Mouse (Mus musculus): ENCODE data around the gene Npnt. TPM values are rescaled to one million over a fixed set of nuclear protein-coding genes. Genes with fewer than 3 reads are reported as not detected.

The Npnt gene
- polyA plus RNA-seq, 2 experiments = 0.90 to 1.0 TPM

GRCm38 (mm10) chr3:132894086-132894485, 56.0 kb downstream of the Npnt start:
- Histone ChIP-seq H3K9me3 (ENCODE audit: control insufficient read depth, low read length) (no peaks in the 10 kb centered on the region), H3K4me1 (replicated peaks; ENCODE audit: control insufficient read depth in 2 of 2, insufficient read depth in 2 of 2, low read length in 1 of 2) (no peaks in the 10 kb centered on the region), H3K4me2 (ENCODE audit: low read depth) (no peak overlapping the region), H3K27ac (no peak overlapping the region), H3K9ac (replicated peaks) (no peak overlapping the region), H3K4me3 (ENCODE audit: insufficient read depth in 1 of 2, low read depth in 2 of 2, low read length in 2 of 2) (no peak overlapping the region), H3K27me3 (ENCODE audit: control insufficient read depth, insufficient read depth, low read length) (no peaks in the 10 kb centered on the region), H3K36me3 (replicated peaks; ENCODE audit: control insufficient read depth, insufficient read depth, low read depth) (no peaks in the 10 kb centered on the region)
- ATAC-seq (ENCODE audit: insufficient read depth) (no peak), DNase-seq (ENCODE audit: low read depth in 3 of 3, low spot score in 3 of 3) (no peak)
- TF ChIP-seq EP300 (IDR thresholded peaks at IDR 0.05; ENCODE audit: low read depth) (no peak), CTCF (IDR thresholded peaks at IDR 0.05; ENCODE audit: low read depth) (no peak)
- WGBS (ENCODE audit: insufficient replicate concordance) = 69% methylated on average over 7 of the region's 7 CpGs

- no peaks in the 10 kb centered on the region for H3K4me1 ChIP-seq (replicated peaks; ENCODE audit: control insufficient read depth in 2 of 2, insufficient read depth in 2 of 2, low read length in 1 of 2)
Measured at GRCm38 (mm10) chr3:132893676-132894075, 56.4 kb downstream of the Npnt start.

GRCm38 (mm10) chr3:132893044-132893443, 57.0 kb downstream of the Npnt start:
- DNase-seq (ENCODE audit: low read depth in 3 of 3, low spot score in 3 of 3) = no peak
- H3K4me2 ChIP-seq (ENCODE audit: low read depth) = no peak overlapping the region
- H3K9me3 ChIP-seq (ENCODE audit: control insufficient read depth, low read length) = no peaks in the 10 kb centered on the region
- 70% methylated on average over 7 of the region's 7 CpGs for WGBS (ENCODE audit: insufficient replicate concordance)
- H3K4me1 ChIP-seq (replicated peaks; ENCODE audit: control insufficient read depth in 2 of 2, insufficient read depth in 2 of 2, low read length in 1 of 2) = no peaks in the 10 kb centered on the region
- no peak overlapping the region for H3K4me3 ChIP-seq (ENCODE audit: insufficient read depth in 1 of 2, low read depth in 2 of 2, low read length in 2 of 2)
- ATAC-seq (ENCODE audit: insufficient read depth) = no peak
- H3K9ac ChIP-seq (replicated peaks) = no peak overlapping the region
- H3K27me3 ChIP-seq (ENCODE audit: control insufficient read depth, insufficient read depth, low read length) = no peaks in the 10 kb centered on the region
- no peak for TF ChIP-seq CTCF (IDR thresholded peaks at IDR 0.05; ENCODE audit: low read depth)
- TF ChIP-seq EP300 (IDR thresholded peaks at IDR 0.05; ENCODE audit: low read depth) = no peak
- H3K27ac ChIP-seq = no peak overlapping the region
- no peaks in the 10 kb centered on the region for H3K36me3 ChIP-seq (replicated peaks; ENCODE audit: control insufficient read depth, insufficient read depth, low read depth)

More at GRCm38 (mm10) chr3:132893676-132894075, 56.4 kb downstream of the Npnt start:
- Histone ChIP-seq H3K9me3 (ENCODE audit: control insufficient read depth, low read length) (no peaks in the 10 kb centered on the region), H3K4me3 (ENCODE audit: insufficient read depth in 1 of 2, low read depth in 2 of 2, low read length in 2 of 2) (no peak overlapping the region), H3K27ac (no peak overlapping the region), H3K9ac (replicated peaks) (no peak overlapping the region), H3K27me3 (ENCODE audit: control insufficient read depth, insufficient read depth, low read length) (no peaks in the 10 kb centered on the region), H3K4me2 (ENCODE audit: low read depth) (no peak overlapping the region), H3K36me3 (replicated peaks; ENCODE audit: control insufficient read depth, insufficient read depth, low read depth) (no peaks in the 10 kb centered on the region)
- DNase-seq (ENCODE audit: low read depth in 3 of 3, low spot score in 3 of 3) (no peak), ATAC-seq (ENCODE audit: insufficient read depth) (no peak)
- no peak for TF ChIP-seq CTCF (IDR thresholded peaks at IDR 0.05; ENCODE audit: low read depth)
- TF ChIP-seq EP300 (IDR thresholded peaks at IDR 0.05; ENCODE audit: low read depth) = no peak
- WGBS (ENCODE audit: insufficient replicate concordance) = 73% methylated on average over 3 of the region's 3 CpGs

DNA sequence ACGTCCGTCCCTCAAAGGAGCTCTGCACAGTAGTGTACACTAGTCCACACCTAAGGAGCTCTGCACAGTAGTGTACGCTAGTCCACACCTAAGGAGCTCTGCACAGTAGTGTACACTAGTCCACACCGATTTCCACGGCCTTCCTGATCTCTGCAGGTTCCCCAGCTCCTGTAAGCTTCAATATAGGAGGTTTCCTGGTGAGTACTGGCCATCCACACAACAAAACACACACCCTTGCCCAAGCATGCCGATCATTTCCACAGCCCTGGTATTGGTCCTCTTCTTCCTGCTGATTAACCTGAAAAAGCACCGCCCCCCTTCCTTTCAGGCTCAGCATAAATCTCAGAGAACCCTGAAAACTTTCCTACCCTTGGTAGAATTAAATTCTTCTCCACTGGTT, 57.6 kb downstream of the Npnt start:
- ATAC-seq (ENCODE audit: insufficient read depth) (no peak), DNase-seq (ENCODE audit: low read depth in 3 of 3, low spot score in 3 of 3) (no peak)
- Histone ChIP-seq H3K4me3 (ENCODE audit: insufficient read depth in 1 of 2, low read depth in 2 of 2, low read length in 2 of 2) (no peak overlapping the region), H3K9me3 (ENCODE audit: control insufficient read depth, low read length) (no peaks in the 10 kb centered on the region), H3K27me3 (ENCODE audit: control insufficient read depth, insufficient read depth, low read length) (no peaks in the 10 kb centered on the region), H3K36me3 (replicated peaks; ENCODE audit: control insufficient read depth, insufficient read depth, low read depth) (no peaks in the 10 kb centered on the region), H3K4me2 (ENCODE audit: low read depth) (no peak overlapping the region), H3K4me1 (replicated peaks; ENCODE audit: control insufficient read depth in 2 of 2, insufficient read depth in 2 of 2, low read length in 1 of 2) (peaks cover 0 to 2% of the 10 kb centered on the region in 2 experiments; a peak in 2 of 4 replicates), H3K9ac (replicated peaks) (no peak overlapping the region), H3K27ac (no peak overlapping the region)
- WGBS (ENCODE audit: insufficient replicate concordance) = 66% methylated on average over 7 of the region's 7 CpGs
- TF ChIP-seq CTCF (IDR thresholded peaks at IDR 0.05; ENCODE audit: low read depth) (no peak), EP300 (IDR thresholded peaks at IDR 0.05; ENCODE audit: low read depth) (no peak)

DNA sequence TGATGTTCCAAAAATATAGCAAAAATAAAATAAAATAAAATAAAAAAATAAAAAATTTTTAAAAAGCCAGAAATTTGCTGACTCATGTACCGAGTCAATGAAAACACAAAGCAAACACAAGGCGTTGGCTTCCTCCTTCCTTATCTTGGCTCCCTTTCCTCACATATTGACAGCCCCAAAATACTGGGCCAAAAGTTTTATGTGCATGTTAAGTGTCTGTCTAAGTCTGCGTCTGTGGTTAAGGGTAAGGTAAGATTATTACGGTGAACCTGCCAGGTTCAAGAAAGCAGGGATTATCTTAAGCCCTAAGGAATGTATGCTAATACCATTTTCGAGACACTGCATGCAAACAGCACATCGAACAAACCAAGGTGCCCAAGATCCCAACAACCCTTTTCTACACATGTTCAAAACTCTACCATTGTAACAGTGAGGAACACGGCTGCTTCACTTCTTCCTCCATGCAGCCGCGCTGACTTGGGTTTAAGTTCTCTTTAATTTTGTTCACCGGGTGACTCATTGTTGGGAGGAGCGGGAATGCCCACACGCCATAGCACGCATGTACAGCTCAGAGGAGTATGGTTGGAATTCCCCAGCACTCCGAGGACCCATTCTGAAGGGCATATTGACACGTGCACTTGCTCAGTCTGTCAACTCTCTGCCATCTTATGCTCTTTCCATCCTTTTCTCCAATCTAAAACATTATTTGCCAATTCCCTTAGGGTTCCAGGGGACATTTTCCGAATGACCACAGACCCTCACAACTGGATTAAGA, 62.8 kb downstream of the Npnt start:
- 50% methylated on average over 16 of the region's 16 CpGs for WGBS (ENCODE audit: insufficient replicate concordance)
- Histone ChIP-seq H3K9me3 (ENCODE audit: control insufficient read depth, low read length) (no peaks in the 10 kb centered on the region), H3K36me3 (replicated peaks; ENCODE audit: control insufficient read depth, insufficient read depth, low read depth) (no peaks in the 10 kb centered on the region), H3K4me3 (ENCODE audit: insufficient read depth in 1 of 2, low read depth in 2 of 2, low read length in 2 of 2) (no peak overlapping the region), H3K4me1 (replicated peaks; ENCODE audit: control insufficient read depth in 2 of 2, insufficient read depth in 2 of 2, low read length in 1 of 2) (peaks cover 0 to 8% of the 10 kb centered on the region in 2 experiments; a peak in 2 of 4 replicates), H3K27me3 (ENCODE audit: control insufficient read depth, insufficient read depth, low read length) (no peaks in the 10 kb centered on the region), H3K4me2 (ENCODE audit: low read depth) (no peak overlapping the region), H3K27ac (no peak overlapping the region), H3K9ac (replicated peaks) (no peak overlapping the region)
- ATAC-seq (ENCODE audit: insufficient read depth) = peak; percentile 76
- peak; percentile 9 for DNase-seq (ENCODE audit: low read depth in 3 of 3, low spot score in 3 of 3)
- TF ChIP-seq CTCF (IDR thresholded peaks at IDR 0.05; ENCODE audit: low read depth) (no peak), EP300 (IDR thresholded peaks at IDR 0.05; ENCODE audit: low read depth) (peak; percentile 33; the same call in 1 of the 2 replicates)

Data from liver, embryonic 14.5 days (tissue).